Mouse (Mus musculus) liver, embryonic 14.5 days (tissue): ENCODE results near the gene Reep3. TPM values are rescaled to one million over a fixed set of nuclear protein-coding genes. Genes with fewer than 3 reads are reported as not detected.

Experiments
- ATAC-seq: fragments of 200-750 bp; cut with Nextera tagmentation; 2 replicates; pipeline ENCODE4 v1.8.0; 2017; ENCODE audit warnings: moderate number of reproducible peaks, mild to moderate bottlenecking, moderate library complexity; ENCODE audit not compliant: insufficient read depth
- DNase-seq, 3 experiments: peaks; one replicate each; pipeline ENCODE4 v3.0.0-alpha.2; 2012 to 2013; ENCODE audit warnings: low read depth in 3 of 3, low spot score in 3 of 3
- H3K27ac ChIP-seq: fragments of 300-500 bp; sonication (generic); 2 replicates; pipeline ENCODE4 v1.5.1; 2014; ENCODE audit warnings: moderate library complexity, mild to moderate bottlenecking, control low read depth, inconsistent platforms
- H3K27me3 ChIP-seq: fragments of 300-500 bp; sonication (generic); 2 replicates; pipeline ENCODE4 v1.6.1; 2014; ENCODE audit warnings: mild to moderate bottlenecking, low read length, moderate library complexity; ENCODE audit not compliant: control insufficient read depth, insufficient read depth
- H3K36me3 ChIP-seq: fragments of 300-500 bp; sonication (generic); replicated peaks from 2 replicates; pipeline ENCODE4 v1.6.1; 2014; ENCODE audit warnings: low read depth; ENCODE audit not compliant: control insufficient read depth, insufficient read depth
- H3K4me1 ChIP-seq, 2 experiments: fragments of 200-500 bp in 1 of 2; fragments of 300-500 bp in 1 of 2; sonication (generic) in 1 of 2; replicated peaks; 2 replicates each; pipeline ENCODE4 v1.6.1; 2012 to 2014; ENCODE audit warnings: antibody characterized with exemption in 1 of 2, inconsistent platforms in 1 of 2, low read length in 1 of 2; ENCODE audit not compliant: control insufficient read depth in 2 of 2, insufficient read depth in 2 of 2
- H3K4me2 ChIP-seq: fragments of 300-500 bp; sonication (generic); 2 replicates; pipeline ENCODE4 v1.6.1; 2014; ENCODE audit warnings: low read depth, mild to moderate bottlenecking, control low read depth, moderate library complexity
- H3K4me3 ChIP-seq, 2 experiments: fragments of 200-500 bp in 1 of 2; fragments of 300-500 bp in 1 of 2; sonication (generic) in 1 of 2; 2 replicates each; pipeline ENCODE4 v1.5.1; 2012 to 2014; ENCODE audit warnings: low read depth in 2 of 2, low read length in 2 of 2, mild to moderate bottlenecking in 2 of 2, control low read depth in 1 of 2, inconsistent platforms in 1 of 2, moderate library complexity in 1 of 2; ENCODE audit not compliant: insufficient read depth in 1 of 2
- H3K9ac ChIP-seq: fragments of 300-500 bp; sonication (generic); replicated peaks from 2 replicates; pipeline ENCODE4 v1.6.1; 2014; ENCODE audit warnings: mild to moderate bottlenecking, control low read depth, moderate library complexity
- H3K9me3 ChIP-seq: fragments of 300-500 bp; sonication (generic); 2 replicates; pipeline ENCODE4 v1.6.1; 2016; ENCODE audit warnings: low read length, mixed read lengths; ENCODE audit not compliant: control insufficient read depth
- CTCF ChIP-seq: IDR thresholded peaks from 2 replicates; pipeline ENCODE4 v1.5.1; 2016; ENCODE audit warnings: antibody characterized with exemption, low read depth, control low read depth
- EP300 ChIP-seq: IDR thresholded peaks from 2 replicates; pipeline ENCODE4 v1.6.1; 2016; ENCODE audit warnings: antibody characterized with exemption, low read depth
- WGBS: fragments of 180-500 bp; shearing (Covaris S2); extraction: QIAGEN DNeasy Blood & Tissue Kit; methylation state at CpG from one replicate; pipeline ENCODE4 v1.1.7; 2014; ENCODE audit not compliant: insufficient replicate concordance; 5-methylcytosine and 5-hydroxymethylcytosine counted together
- polyA plus RNA-seq, 2 experiments: library from polyadenylated mRNA; depleted of rRNA in 1 of 2; stranded (reverse) in 1 of 2; unstranded in 1 of 2; fragments of >200 nt; fragmentation: Nextera tagmentation in 1 of 2; extraction: Ambion mirVana in 1 of 2; gene quantifications; 2 replicates each; pipeline versions ENCODE4 v1.2.1 to v1.2.3; 2012 to 2014

The Reep3 gene
- polyA plus RNA-seq, 2 experiments = 3.9 to 5.1 TPM

- H3K4me1 ChIP-seq = peaks cover 2 to 15% of the 10 kb centered on the region in 2 experiments
- no peak overlapping the region for H3K4me2 ChIP-seq
- H3K9ac ChIP-seq = no peak overlapping the region
- H3K4me3 ChIP-seq = no peak overlapping the region
- no peak for TF ChIP-seq CTCF
- no peak for TF ChIP-seq EP300
- ATAC-seq (no peak), DNase-seq (no peak)
- no peaks in the 10 kb centered on the region for H3K36me3 ChIP-seq
- no peaks in the 10 kb centered on the region for H3K27me3 ChIP-seq
- no peak overlapping the region for H3K27ac ChIP-seq
- H3K9me3 ChIP-seq = no peaks in the 10 kb centered on the region
- whole genome bisulfite sequencing = 77% methylated on average over 9 of the region's 9 CpGs
Measured at GRCm38 (mm10) chr10:67023092-67023491, 73.7 kb downstream of the Reep3 start.

- no peak overlapping the region for H3K4me3 ChIP-seq
- DNase-seq (no peak), ATAC-seq (no peak)
- H3K9ac ChIP-seq = no peak overlapping the region
- H3K4me1 ChIP-seq = peaks cover 2 to 15% of the 10 kb centered on the region in 2 experiments
- 76% methylated on average over 13 of the region's 13 CpGs for WGBS
- H3K4me2 ChIP-seq = no peak overlapping the region
- H3K27ac ChIP-seq = no peak overlapping the region
- no peaks in the 10 kb centered on the region for H3K36me3 ChIP-seq
- H3K9me3 ChIP-seq = no peaks in the 10 kb centered on the region
- no peaks in the 10 kb centered on the region for H3K27me3 ChIP-seq
- no peak for TF ChIP-seq EP300
- TF ChIP-seq CTCF = no peak
Measured at GRCm38 (mm10) chr10:67021494-67021893, 75.3 kb downstream of the Reep3 start.

- 51% methylated on average over 6 of the region's 6 CpGs for WGBS
- no peak overlapping the region for H3K9ac ChIP-seq
- no peaks in the 10 kb centered on the region for H3K36me3 ChIP-seq
- DNase-seq (no peak), ATAC-seq (no peak)
- no peak for TF ChIP-seq CTCF
- no peak for TF ChIP-seq EP300
- no peak overlapping the region for H3K4me3 ChIP-seq
- H3K4me1 ChIP-seq = no peaks in the 10 kb centered on the region
- H3K4me2 ChIP-seq = no peak overlapping the region
- no peaks in the 10 kb centered on the region for H3K9me3 ChIP-seq
- no peaks in the 10 kb centered on the region for H3K27me3 ChIP-seq
- no peak overlapping the region for H3K27ac ChIP-seq
Measured at GRCm38 (mm10) chr10:67018875-67019274, 77.9 kb downstream of the Reep3 start.

- H3K27ac ChIP-seq = no peak overlapping the region
- no peaks in the 10 kb centered on the region for H3K4me1 ChIP-seq
- H3K9ac ChIP-seq = no peak overlapping the region
- DNase-seq (no peak), ATAC-seq (no peak)
- H3K4me3 ChIP-seq = no peak overlapping the region
- H3K4me2 ChIP-seq = no peak overlapping the region
- H3K27me3 ChIP-seq = no peaks in the 10 kb centered on the region
- no peaks in the 10 kb centered on the region for H3K9me3 ChIP-seq
- H3K36me3 ChIP-seq = no peaks in the 10 kb centered on the region
- WGBS = 61% methylated on average over 4 of the region's 4 CpGs
- TF ChIP-seq CTCF = no peak
- no peak for TF ChIP-seq EP300
Measured at GRCm38 (mm10) chr10:67017891-67018290, 78.9 kb downstream of the Reep3 start.

GRCm38 (mm10) chr10:67017315-67017714 is 79.4 kb downstream of the Reep3 start:
- no peak for DNase-seq
- Histone ChIP-seq H3K9me3 (no peaks in the 10 kb centered on the region), H3K9ac (no peak overlapping the region), H3K36me3 (no peaks in the 10 kb centered on the region), H3K4me3 (no peak overlapping the region), H3K27ac (no peak overlapping the region), H3K4me1 (no peaks in the 10 kb centered on the region), H3K27me3 (no peaks in the 10 kb centered on the region), H3K4me2 (no peak overlapping the region)
- ATAC-seq = no peak
- 66% methylated on average over 2 of the region's 2 CpGs for WGBS
- TF ChIP-seq EP300 = no peak
- no peak for TF ChIP-seq CTCF
